Mouse (Mus musculus) embryonic facial prominence, embryonic 12.5 days (tissue): ENCODE results near the gene Ciart. TPM values are rescaled to one million over a fixed set of nuclear protein-coding genes. Genes with fewer than 3 reads are reported as not detected.
"Not testable (repeated sequence)": the region's sequence is repeated elsewhere in the genome, so short reads cannot be mapped to it uniquely, and the experiment has no call there.

Experiments used
- ATAC-seq: fragments of 200-750 bp; cut with Nextera tagmentation; 2 replicates; pipeline ENCODE4 v1.8.0; 2017; ENCODE audit not compliant: insufficient number of reproducible peaks, insufficient read depth, low FRiP score, low TSS enrichment
- H3K27ac ChIP-seq: fragments of 300-500 bp; sonication (generic); 2 replicates; pipeline ENCODE4 v1.5.1; 2016; ENCODE audit warnings: mild to moderate bottlenecking
- H3K27me3 ChIP-seq: fragments of 300-500 bp; sonication (generic); 2 replicates; pipeline ENCODE4 v1.6.1; 2016; ENCODE audit warnings: mild to moderate bottlenecking, moderate library complexity
- H3K36me3 ChIP-seq: fragments of 300-500 bp; sonication (generic); 2 replicates; pipeline ENCODE4 v1.6.1; 2016; ENCODE audit warnings: mild to moderate bottlenecking
- H3K4me1 ChIP-seq: fragments of 300-500 bp; sonication (generic); 2 replicates; pipeline ENCODE4 v1.6.1; 2016
- H3K4me2 ChIP-seq: fragments of 300-500 bp; sonication (generic); replicated peaks from 2 replicates; pipeline ENCODE4 v1.6.1; 2016; ENCODE audit warnings: mild to moderate bottlenecking, moderate library complexity
- H3K4me3 ChIP-seq: fragments of 300-500 bp; sonication (generic); 2 replicates; pipeline ENCODE4 v1.5.1; 2016; ENCODE audit warnings: mild to moderate bottlenecking
- H3K9ac ChIP-seq: fragments of 300-500 bp; sonication (generic); 2 replicates; pipeline ENCODE4 v1.6.1; 2016; ENCODE audit warnings: mild to moderate bottlenecking, moderate library complexity
- H3K9me3 ChIP-seq: fragments of 300-500 bp; sonication (generic); 2 replicates; pipeline ENCODE4 v1.6.1; 2016; ENCODE audit warnings: mild to moderate bottlenecking, moderate library complexity
- WGBS: fragments of 180-500 bp; shearing (Covaris S2); methylation state at CpG from one replicate; pipeline ENCODE4 v1.1.7; 2016; 5-methylcytosine and 5-hydroxymethylcytosine counted together
- polyA plus RNA-seq: library from polyadenylated mRNA; unstranded; fragments of >200 nt; fragmentation: Nextera tagmentation; extraction: Ambion mirVana; gene quantifications from 2 replicates; pipeline ENCODE4 v1.2.1, GENCODE M21; 2016

The Ciart gene
- polyA plus RNA-seq, 1 experiment from 2014 or later, result 5.9 TPM

GRCm38 (mm10) chr3:95895501-95895900, 13.4 kb upstream of the Ciart start:
- H3K4me2 ChIP-seq, H3K9ac ChIP-seq: not testable (repeated sequence)
- 81% methylated on average over 7 of the region's 7 CpGs for WGBS

GRCm38 (mm10) chr3:95894317-95895160, 12.5 kb upstream of the Ciart start:
- peak overlapping the region; percentile 64 for H3K9ac ChIP-seq
- no peaks in the 10 kb centered on the region for H3K27me3 ChIP-seq
- peak overlapping the region; percentile 55 for H3K4me3 ChIP-seq
- H3K4me1 ChIP-seq, result peaks cover 25% of the 10 kb centered on the region
- peak overlapping the region; percentile 88 for H3K4me2 ChIP-seq
- peaks cover 13% of the 10 kb centered on the region for H3K36me3 ChIP-seq
- WGBS, result 14% methylated on average over 16 of the region's 16 CpGs
- no peak for ATAC-seq
- H3K27ac ChIP-seq, result peak overlapping the region; percentile 20; the same call in 1 of the 2 replicates
- H3K9me3 ChIP-seq, result no peaks in the 10 kb centered on the region

More at GRCm38 (mm10) chr3:95895501-95895900, 13.4 kb upstream of the Ciart start:
- ATAC-seq, H3K27ac ChIP-seq, H3K9me3 ChIP-seq, H3K27me3 ChIP-seq, H3K4me3 ChIP-seq: not testable (repeated sequence)
- H3K36me3 ChIP-seq, result peaks cover 13% of the 10 kb centered on the region
- peaks cover 25% of the 10 kb centered on the region for H3K4me1 ChIP-seq

GRCm38 (mm10) chr3:95893606-95894316, 11.7 kb upstream of the Ciart start, which contains the start of gene Aph1a:
TSS of gene Aph1a (plus strand) at chr3:95893969.
- not testable (repeated sequence) for H3K9me3 ChIP-seq, H3K27me3 ChIP-seq
- H3K9ac ChIP-seq, result peak within 1 kb of the TSS; percentile 64
- peak; percentile 94 for ATAC-seq
- peak within 1 kb of the TSS; percentile 76 for H3K27ac ChIP-seq
- peaks cover 13% of the 10 kb centered on the region for H3K36me3 ChIP-seq
- 0% methylated on average over 32 of the region's 43 CpGs for WGBS
- peak within 1 kb of the TSS; percentile 55 for H3K4me3 ChIP-seq
- H3K4me1 ChIP-seq, result peaks cover 25% of the 10 kb centered on the region
- H3K4me2 ChIP-seq, result peak within 1 kb of the TSS; percentile 88

- H3K9me3 ChIP-seq, result no peaks in the 10 kb centered on the region
- no peaks in the 10 kb centered on the region for H3K27me3 ChIP-seq
- H3K4me1 ChIP-seq, result peaks cover 25% of the 10 kb centered on the region
- peaks cover 8% of the 10 kb centered on the region for H3K36me3 ChIP-seq
- H3K9ac ChIP-seq, result peak overlapping the region; percentile 8; the same call in 1 of the 2 replicates
- WGBS, result 20% methylated on average over 7 of the region's 7 CpGs
- ATAC-seq, result no peak
- peak overlapping the region; percentile 54 for H3K4me2 ChIP-seq
- peak overlapping the region; percentile 76 for H3K27ac ChIP-seq
- peak overlapping the region; percentile 55 for H3K4me3 ChIP-seq
These were observed 11.1 kb upstream of the Ciart start for GRCm38 (mm10) chr3:95893126-95893525.

GRCm38 (mm10) chr3:95892066-95893052, 10.3 kb upstream of the Ciart start:
- no peak for ATAC-seq
- 33% methylated on average over 11 of the region's 11 CpGs for WGBS
- H3K27me3 ChIP-seq, result no peaks in the 10 kb centered on the region
- peak overlapping the region; percentile 36 for H3K4me2 ChIP-seq
- H3K4me3 ChIP-seq, result peak overlapping the region; percentile 19
- peak overlapping the region; percentile 69 for H3K27ac ChIP-seq
- peaks cover 25% of the 10 kb centered on the region for H3K4me1 ChIP-seq
- H3K36me3 ChIP-seq, result peaks cover 4% of the 10 kb centered on the region; the same call in 1 of the 2 replicates
- H3K9me3 ChIP-seq, result no peaks in the 10 kb centered on the region
- H3K9ac ChIP-seq, result peak overlapping the region; percentile 31; the same call in 1 of the 2 replicates

GRCm38 (mm10) chr3:95891211-95892065, 9.4 kb upstream of the Ciart start, which contains the start of gene BC028528:
TSS of gene BC028528 (minus strand) at chr3:95892005.
- ATAC-seq, result no peak
- H3K9me3 ChIP-seq, result no peaks in the 10 kb centered on the region
- no peaks in the 10 kb centered on the region for H3K27me3 ChIP-seq
- peak within 1 kb of the TSS; percentile 31 for H3K9ac ChIP-seq
- H3K4me1 ChIP-seq, result peaks cover 25% of the 10 kb centered on the region
- peak within 1 kb of the TSS; percentile 69 for H3K27ac ChIP-seq
- H3K36me3 ChIP-seq, result peaks cover 6% of the 10 kb centered on the region; the same call in 1 of the 2 replicates
- WGBS, result 27% methylated on average over 12 of the region's 12 CpGs
- peak within 1 kb of the TSS; percentile 19 for H3K4me3 ChIP-seq
- H3K4me2 ChIP-seq, result peak within 1 kb of the TSS; percentile 36

- Histone ChIP-seq H3K9me3 (no peaks in the 10 kb centered on the region), H3K4me2 (no peak overlapping the region), H3K36me3 (peaks cover 6% of the 10 kb centered on the region; the same call in 1 of the 2 replicates), H3K27me3 (no peaks in the 10 kb centered on the region), H3K27ac (no peak overlapping the region), H3K9ac (no peak overlapping the region), H3K4me1 (peaks cover 16% of the 10 kb centered on the region), H3K4me3 (no peak overlapping the region)
- no peak for ATAC-seq
- 27% methylated on average over 3 of the region's 3 CpGs for WGBS
These were observed 7.6 kb upstream of the Ciart start for GRCm38 (mm10) chr3:95889664-95890063.

- no peak for ATAC-seq
- WGBS, result 86% methylated on average over 4 of the region's 4 CpGs
- Histone ChIP-seq H3K27ac (no peak overlapping the region), H3K4me3 (no peak overlapping the region), H3K27me3 (no peaks in the 10 kb centered on the region), H3K4me1 (peaks cover 16% of the 10 kb centered on the region), H3K36me3 (peaks cover 6% of the 10 kb centered on the region; the same call in 1 of the 2 replicates), H3K9ac (no peak overlapping the region), H3K4me2 (no peak overlapping the region), H3K9me3 (no peaks in the 10 kb centered on the region)
These were observed 5.5 kb upstream of the Ciart start for GRCm38 (mm10) chr3:95887596-95887995.

GRCm38 (mm10) chr3:95884400-95884799, 2.3 kb upstream of the Ciart start:
- Histone ChIP-seq H3K4me2 (no peak overlapping the region), H3K9me3 (no peaks in the 10 kb centered on the region), H3K4me1 (peaks cover 13% of the 10 kb centered on the region; the same call in 1 of the 2 replicates), H3K4me3 (no peak overlapping the region), H3K27me3 (no peaks in the 10 kb centered on the region), H3K36me3 (peaks cover 6% of the 10 kb centered on the region; the same call in 1 of the 2 replicates), H3K27ac (no peak overlapping the region), H3K9ac (no peak overlapping the region)
- no peak for ATAC-seq
- WGBS, result 67% methylated on average over 5 of the region's 5 CpGs

- 2% methylated on average over 24 of the region's 24 CpGs for WGBS
- Histone ChIP-seq H3K27ac (no peak overlapping the region), H3K9me3 (no peaks in the 10 kb centered on the region), H3K4me2 (peak overlapping the region; percentile 99), H3K4me1 (peaks cover 13% of the 10 kb centered on the region; the same call in 1 of the 2 replicates), H3K9ac (peak overlapping the region; percentile 24), H3K4me3 (peak overlapping the region; percentile 44), H3K36me3 (peaks cover 6% of the 10 kb centered on the region; the same call in 1 of the 2 replicates), H3K27me3 (no peaks in the 10 kb centered on the region)
- ATAC-seq, result peak; percentile 37; the same call in 1 of the 2 replicates
These were observed 870 bp upstream of the Ciart start for GRCm38 (mm10) chr3:95882816-95883425.
